Mouse (Mus musculus) heart, embryonic 14.5 days (tissue): ENCODE data around the gene Tmem107. TPM values are rescaled to one million over a fixed set of nuclear protein-coding genes. Genes with fewer than 3 reads are reported as not detected.

Experiments
- ATAC-seq: fragments of 200-750 bp; cut with Nextera tagmentation; 2 replicates; pipeline ENCODE4 v1.8.0; 2017; ENCODE audit warnings: low read depth, moderate TSS enrichment; ENCODE audit not compliant: insufficient number of reproducible peaks, insufficient read depth, low FRiP score
- H3K27ac ChIP-seq, 2 experiments: fragments of 200-500 bp in 1 of 2; fragments of 300-500 bp in 1 of 2; sonication (generic) in 1 of 2; replicated peaks in 1 of 2; 2 replicates each; pipeline ENCODE4 v1.5.1; 2012 to 2014; ENCODE audit warnings: low read depth in 2 of 2, low read length in 2 of 2, control low read depth in 1 of 2, mild to moderate bottlenecking in 1 of 2, mixed read lengths in 1 of 2; ENCODE audit not compliant: control insufficient read depth in 1 of 2, insufficient read depth in 1 of 2
- H3K27me3 ChIP-seq: fragments of 300-500 bp; sonication (generic); 2 replicates; pipeline ENCODE4 v1.6.1; 2014; ENCODE audit warnings: mild to moderate bottlenecking, low read length, control low read depth; ENCODE audit not compliant: control insufficient read depth, insufficient read depth
- H3K36me3 ChIP-seq: fragments of 300-500 bp; sonication (generic); 2 replicates; pipeline ENCODE4 v1.6.1; 2014; ENCODE audit warnings: mild to moderate bottlenecking, control low read depth, low read length, mixed read lengths; ENCODE audit not compliant: control insufficient read depth, insufficient read depth
- H3K4me1 ChIP-seq, 2 experiments: fragments of 200-500 bp in 1 of 2; fragments of 300-500 bp in 1 of 2; sonication (generic) in 1 of 2; 2 replicates each; pipeline ENCODE4 v1.6.1; 2012 to 2014; ENCODE audit warnings: low read length in 2 of 2, control low read depth in 1 of 2, mixed read lengths in 1 of 2; ENCODE audit not compliant: control insufficient read depth in 2 of 2, insufficient read depth in 2 of 2
- H3K4me2 ChIP-seq: fragments of 300-500 bp; sonication (generic); 2 replicates; pipeline ENCODE4 v1.6.1; 2014; ENCODE audit warnings: mild to moderate bottlenecking, low read length
- H3K4me3 ChIP-seq, 2 experiments: fragments of 200-500 bp in 1 of 2; fragments of 300-500 bp in 1 of 2; sonication (generic) in 1 of 2; 2 replicates each; pipeline ENCODE4 v1.5.1; 2012 to 2014; ENCODE audit warnings: low read length in 2 of 2, mild to moderate bottlenecking in 2 of 2, control low read depth in 1 of 2, low read depth in 1 of 2, moderate library complexity in 1 of 2; ENCODE audit not compliant: control insufficient read depth in 1 of 2, insufficient read depth in 1 of 2
- H3K9ac ChIP-seq: fragments of 300-500 bp; sonication (generic); 2 replicates; pipeline ENCODE4 v1.6.1; 2014; ENCODE audit warnings: mild to moderate bottlenecking, low read length
- H3K9me3 ChIP-seq: fragments of 300-500 bp; sonication (generic); 2 replicates; pipeline ENCODE4 v1.6.1; 2016; ENCODE audit warnings: low read length, control low read depth; ENCODE audit not compliant: control insufficient read depth
- WGBS: fragments of 180-500 bp; shearing (Covaris S2); extraction: QIAGEN DNeasy Blood & Tissue Kit; methylation state at CpG from one replicate; pipeline ENCODE4 v1.1.7; 2014; 5-methylcytosine and 5-hydroxymethylcytosine counted together
- polyA plus RNA-seq: library from polyadenylated mRNA; unstranded; fragments of >200 nt; fragmentation: Nextera tagmentation; extraction: Ambion mirVana; gene quantifications from 2 replicates; pipeline ENCODE4 v1.2.1, GENCODE M21; 2014

Gene Tmem107
- polyA plus RNA-seq, 1 experiment from 2014 or later, result 33.5 TPM

- no peak for ATAC-seq
- Histone ChIP-seq H3K4me1 (peaks cover 8 to 24% of the 10 kb centered on the region in 2 experiments), H3K4me2 (peak overlapping the region; percentile 69), H3K9me3 (no peaks in the 10 kb centered on the region), H3K27me3 (no peaks in the 10 kb centered on the region), H3K36me3 (no peaks in the 10 kb centered on the region), H3K9ac (peak overlapping the region; percentile 75), H3K27ac (peak overlapping the region in 1 of 2 experiments; percentile 83; a peak in 1 of 4 replicates), H3K4me3 (peak overlapping the region in 1 of 2 experiments; percentile 31; a peak in 1 of 4 replicates)
- 81% methylated on average over 11 of the region's 11 CpGs for WGBS
Observed at GRCm38 (mm10) chr11:69072234-69072633, 1.6 kb downstream of the Tmem107 start.

GRCm38 (mm10) chr11:69072666-69073064, 2.1 kb downstream of the Tmem107 start:
- peaks cover 7 to 20% of the 10 kb centered on the region in 2 experiments for H3K4me1 ChIP-seq
- 13% methylated on average over 9 of the region's 9 CpGs for WGBS
- H3K4me2 ChIP-seq, result peak overlapping the region; percentile 69
- H3K27me3 ChIP-seq, result no peaks in the 10 kb centered on the region
- H3K9me3 ChIP-seq, result no peaks in the 10 kb centered on the region
- H3K36me3 ChIP-seq, result no peaks in the 10 kb centered on the region
- no peak for ATAC-seq
- peak overlapping the region; percentile 24 to 31; a peak in 3 of 4 replicates for H3K4me3 ChIP-seq
- H3K27ac ChIP-seq, result peak overlapping the region; percentile 48 to 83; a peak in 3 of 4 replicates
- H3K9ac ChIP-seq, result peak overlapping the region; percentile 75

- Histone ChIP-seq H3K4me1 (peaks cover 5 to 18% of the 10 kb centered on the region in 2 experiments), H3K36me3 (no peaks in the 10 kb centered on the region), H3K27me3 (no peaks in the 10 kb centered on the region), H3K9ac (peak overlapping the region; percentile 75), H3K27ac (peak overlapping the region; percentile 83 to 93), H3K4me2 (peak overlapping the region; percentile 69), H3K4me3 (peak overlapping the region in 1 of 2 experiments; percentile 31; a peak in 2 of 4 replicates), H3K9me3 (no peaks in the 10 kb centered on the region)
- WGBS, result under 1% methylated on average over 14 of the region's 14 CpGs
- ATAC-seq, result peak; percentile 11; the same call in 1 of the 2 replicates
Observed at GRCm38 (mm10) chr11:69073065-69073888, 2.7 kb downstream of the Tmem107 start.

- ATAC-seq, result no peak
- peak overlapping the region; percentile 75; the same call in 1 of the 2 replicates for H3K9ac ChIP-seq
- H3K4me3 ChIP-seq, result no peak overlapping the region
- peak overlapping the region; percentile 24 to 83; a peak in 3 of 4 replicates for H3K27ac ChIP-seq
- H3K4me2 ChIP-seq, result no peak overlapping the region
- H3K36me3 ChIP-seq, result no peaks in the 10 kb centered on the region
- 41% methylated on average over 6 of the region's 6 CpGs for WGBS
- no peaks in the 10 kb centered on the region for H3K27me3 ChIP-seq
- peaks cover 5 to 18% of the 10 kb centered on the region in 2 experiments for H3K4me1 ChIP-seq
- H3K9me3 ChIP-seq, result no peaks in the 10 kb centered on the region
Observed at GRCm38 (mm10) chr11:69073951-69074775, 3.6 kb downstream of the Tmem107 start.

GRCm38 (mm10) chr11:69074776-69075069, 4.1 kb downstream of the Tmem107 start:
- ATAC-seq, result no peak
- no peak overlapping the region for H3K4me2 ChIP-seq
- WGBS, result 51% methylated on average over 2 of the region's 2 CpGs
- H3K27me3 ChIP-seq, result no peaks in the 10 kb centered on the region
- no peaks in the 10 kb centered on the region for H3K36me3 ChIP-seq
- no peak overlapping the region for H3K9ac ChIP-seq
- no peak overlapping the region for H3K27ac ChIP-seq
- no peaks in the 10 kb centered on the region for H3K9me3 ChIP-seq
- no peak overlapping the region for H3K4me3 ChIP-seq
- peaks cover 5 to 16% of the 10 kb centered on the region in 2 experiments for H3K4me1 ChIP-seq

GRCm38 (mm10) chr11:69075764-69076479, 5.3 kb downstream of the Tmem107 start:
- H3K4me3 ChIP-seq, result no peak overlapping the region
- no peak for ATAC-seq
- H3K36me3 ChIP-seq, result no peaks in the 10 kb centered on the region
- H3K4me1 ChIP-seq, result peaks cover 5 to 13% of the 10 kb centered on the region in 2 experiments
- no peaks in the 10 kb centered on the region for H3K9me3 ChIP-seq
- no peak overlapping the region for H3K9ac ChIP-seq
- H3K4me2 ChIP-seq, result no peak overlapping the region
- whole genome bisulfite sequencing, result 45% methylated on average over 8 of the region's 9 CpGs
- no peaks in the 10 kb centered on the region for H3K27me3 ChIP-seq
- no peak overlapping the region for H3K27ac ChIP-seq

- H3K27ac ChIP-seq, result no peak overlapping the region
- H3K4me2 ChIP-seq, result no peak overlapping the region
- no peaks in the 10 kb centered on the region for H3K9me3 ChIP-seq
- 58% methylated on average over 5 of the region's 5 CpGs for WGBS
- no peak overlapping the region for H3K4me3 ChIP-seq
- no peak overlapping the region for H3K9ac ChIP-seq
- no peak for ATAC-seq
- H3K36me3 ChIP-seq, result no peaks in the 10 kb centered on the region
- no peaks in the 10 kb centered on the region for H3K27me3 ChIP-seq
- peaks cover 2 to 7% of the 10 kb centered on the region in 2 experiments; a peak in 3 of 4 replicates for H3K4me1 ChIP-seq
Observed at GRCm38 (mm10) chr11:69076572-69076971, 6.0 kb downstream of the Tmem107 start.
